Mouse (Mus musculus) spleen, postnatal 10 days (tissue): Measurements from ENCODE around the gene Gm4565.
"Not testable (repeated sequence)": the region's sequence is repeated elsewhere in the genome, so short reads cannot be mapped to it uniquely, and the experiment has no call there.

Experiments
- DNase-seq, 2 experiments: peaks; one replicate each; pipeline ENCODE4 v3.0.0; 2021 to 2022; ENCODE audit warnings: low spot score in 2 of 2

Gm4565 gene

DNA sequence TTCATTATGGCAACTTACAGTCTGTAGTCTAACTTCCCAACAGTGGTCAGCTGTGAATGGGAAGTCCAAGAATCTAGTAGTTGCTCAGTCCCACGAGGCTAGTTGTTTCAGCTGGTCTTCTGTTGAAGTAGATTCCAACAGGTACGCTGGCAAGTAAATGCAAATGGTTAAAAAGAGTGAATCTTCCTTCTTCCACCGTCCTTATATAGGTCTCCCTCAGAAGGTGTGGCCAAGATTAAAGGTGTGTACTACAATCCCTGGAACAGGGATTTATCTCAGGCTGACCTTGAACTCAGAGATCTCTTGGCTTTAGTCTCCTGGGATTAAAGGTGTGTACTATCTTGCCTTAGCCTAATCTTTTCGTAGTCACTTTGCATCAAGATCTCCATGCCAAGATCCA, at the start of gene Gm4565:
TSS of gene Gm4565 (minus strand) at position 101 of the 400 bp plus-strand sequence.
- not testable (repeated sequence) for DNase-seq

DNA sequence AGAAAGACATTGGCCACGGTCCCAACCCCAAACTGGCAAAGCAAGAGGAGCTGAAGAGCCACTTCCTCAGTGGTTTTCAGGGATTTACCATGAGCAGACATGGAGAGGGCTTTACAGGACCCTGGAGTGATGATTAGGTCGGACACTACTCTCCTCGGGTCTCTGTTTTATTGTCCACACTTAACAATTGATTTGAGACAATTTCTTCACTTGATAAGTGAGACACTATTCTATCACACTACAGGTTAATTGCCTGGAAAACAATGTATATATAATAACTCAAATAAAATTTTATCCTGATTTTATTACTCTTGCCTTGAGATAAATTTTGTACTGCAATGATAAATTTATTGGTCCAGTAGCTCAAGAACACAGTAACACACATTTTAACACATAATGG, 22.7 kb downstream of the Gm4565 start, which contains the start of gene Gm4201:
TSS of gene Gm4201 (minus strand) at position 101 of the 400 bp plus-strand sequence.
- DNase-seq = not testable (repeated sequence)

DNA sequence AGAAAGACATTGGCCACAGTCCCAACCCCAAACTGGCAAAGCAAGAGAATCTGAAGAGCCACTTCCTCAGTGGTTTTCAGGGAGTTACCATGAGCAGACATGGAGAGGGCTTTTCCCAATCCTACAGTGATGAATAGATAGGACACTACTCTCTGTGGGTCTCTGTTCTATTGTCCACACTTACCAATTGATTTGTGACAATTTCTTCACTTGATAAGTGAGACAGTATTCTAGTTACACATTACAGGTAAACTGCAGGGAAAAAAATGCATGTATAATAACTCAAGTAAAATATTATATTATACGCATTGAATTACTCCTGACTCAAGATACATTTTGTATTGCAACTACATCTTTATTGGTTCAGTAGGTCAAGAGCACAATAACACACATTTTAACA, 53.1 kb downstream of the Gm4565 start, which contains the start of gene Gm8677:
TSS of gene Gm8677 (minus strand) at position 101 of the 400 bp plus-strand sequence.
- not testable (repeated sequence) for DNase-seq
